ENCODE assay signal across 8 mouse cellular contexts in the genomic region with DNA sequence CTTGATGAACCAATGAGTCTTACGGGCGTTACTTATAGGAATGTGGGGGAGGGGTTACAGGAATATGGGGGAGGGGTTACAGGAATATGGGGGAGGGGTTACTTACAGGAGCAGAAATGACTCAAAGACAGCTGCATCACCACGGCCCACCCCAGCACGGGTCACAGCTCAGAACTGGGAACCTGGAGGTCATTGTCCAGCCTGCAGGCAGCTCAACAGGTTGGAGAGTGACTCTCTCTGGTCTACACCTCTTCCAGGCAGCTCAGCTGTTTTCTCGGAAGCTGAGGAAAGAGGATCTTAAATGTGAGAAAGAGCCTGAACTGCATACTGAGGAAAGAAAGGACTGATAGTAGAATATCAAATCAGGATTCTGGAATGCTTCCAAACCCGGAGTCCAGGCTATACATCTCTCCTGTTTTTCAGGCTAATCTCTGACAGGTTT. TPM values are rescaled to one million over a fixed set of nuclear protein-coding genes. Genes with fewer than 3 reads are reported as not detected.
DNase-seq lines count a peak whose midpoint lies in the region; ATAC-seq and TF ChIP-seq lines count a peak whose summit lies in the region.

No protein-coding gene starts in this region.

- no peaks in the 10 kb centered on the region for H3K9me3 ChIP-seq in forebrain, embryonic 14.5 days (replicated peaks; ENCODE audit: control insufficient read depth, low read length)
- H3K9me3 ChIP-seq in kidney, embryonic 15.5 days (replicated peaks), result no peaks in the 10 kb centered on the region
- no peaks in the 10 kb centered on the region for H3K9me3 ChIP-seq in midbrain, embryonic 13.5 days

- H3K27ac ChIP-seq in bone marrow macrophage, adult 2 months (ENCODE audit: insufficient read depth, low read depth, low read length), result no peak overlapping the region
- H3K27ac ChIP-seq in forebrain, embryonic 14.5 days (ENCODE audit: low read depth, low read length), result peak overlapping the region; percentile 82
- H3K27ac ChIP-seq in kidney, embryonic 15.5 days, result peak overlapping the region; percentile 94
- peak overlapping the region; percentile 83 for H3K27ac ChIP-seq in midbrain, embryonic 13.5 days

- peak overlapping the region; percentile 36; the same call in 1 of the 2 replicates for H3K4me3 ChIP-seq in bone marrow macrophage, adult 2 months (ENCODE audit: insufficient read depth, low read length)
- peak overlapping the region; percentile 28 for H3K4me3 ChIP-seq in forebrain, embryonic 14.5 days (ENCODE audit: low read depth, low read length)
- peak overlapping the region; percentile 46 for H3K4me3 ChIP-seq in kidney, embryonic 15.5 days (replicated peaks)
- H3K4me3 ChIP-seq in midbrain, embryonic 13.5 days (replicated peaks), result peak overlapping the region; percentile 42

- ATAC-seq in forebrain, embryonic 14.5 days, result no peak
- ATAC-seq in kidney, embryonic 15.5 days (replicated peaks; ENCODE audit: low FRiP score), result no peak
- ATAC-seq in midbrain, embryonic 13.5 days, result no peak

- intact Hi-C loops in heart, postnatal 25 days (cut with DNase I), result loop anchor here (2.0 to 10.0 kb wide), 2 partner anchors 17 to 173 kb away; partner anchors contain the start of genes Mtmr4, Rad51c and Tex14

- H3K9ac ChIP-seq in forebrain, embryonic 14.5 days (ENCODE audit: low read length), result peak overlapping the region; percentile 64
- peak overlapping the region; percentile 49 for H3K9ac ChIP-seq in kidney, embryonic 15.5 days
- H3K9ac ChIP-seq in midbrain, embryonic 13.5 days (replicated peaks), result peak overlapping the region; percentile 58

- H3K27me3 ChIP-seq in forebrain, embryonic 14.5 days (replicated peaks; ENCODE audit: control insufficient read depth, insufficient read depth, low read length), result no peaks in the 10 kb centered on the region
- H3K27me3 ChIP-seq in kidney, embryonic 15.5 days, result no peaks in the 10 kb centered on the region
- H3K27me3 ChIP-seq in midbrain, embryonic 13.5 days, result no peaks in the 10 kb centered on the region

- no peaks in the 10 kb centered on the region for H3K36me3 ChIP-seq in forebrain, embryonic 14.5 days (ENCODE audit: control insufficient read depth, insufficient read depth, low read length)
- no peaks in the 10 kb centered on the region for H3K36me3 ChIP-seq in kidney, embryonic 15.5 days
- H3K36me3 ChIP-seq in midbrain, embryonic 13.5 days, result no peaks in the 10 kb centered on the region

- 39% methylated on average over 6 of the region's 6 CpGs for WGBS in forebrain, embryonic 14.5 days
- WGBS in kidney, embryonic 15.5 days, result 8% methylated on average over 6 of the region's 6 CpGs
- WGBS in midbrain, embryonic 13.5 days, result 32% methylated on average over 6 of the region's 6 CpGs

- peak overlapping the region; percentile 62 for H3K4me2 ChIP-seq in forebrain, embryonic 14.5 days (ENCODE audit: low read length)
- H3K4me2 ChIP-seq in kidney, embryonic 15.5 days, result peak overlapping the region; percentile 66
- peak overlapping the region; percentile 56 for H3K4me2 ChIP-seq in midbrain, embryonic 13.5 days (replicated peaks)

- TF ChIP-seq CTCF in bone marrow macrophage, adult 2 months (IDR thresholded peaks at IDR 0.05; ENCODE audit: low read depth, low read length), result no peak

- DNase-seq in heart, adult 11 months, result peak; percentile 90
- no peak for DNase-seq in heart, postnatal 25 days (ENCODE audit: low spot score)
- peak; percentile 52 for DNase-seq in forebrain, embryonic 14.5 days (ENCODE audit: low spot score)
- DNase-seq in B cell, adult 2 months, result no peak
- DNase-seq in left cerebral cortex, adult 8-10 months (ENCODE audit: low spot score in 2 of 2), result no peak

- no peak for TF ChIP-seq POLR2A in bone marrow macrophage, adult 2 months (IDR thresholded peaks at IDR 0.05; ENCODE audit: borderline replicate concordance, low read depth, low read length)

- H3K4me1 ChIP-seq in bone marrow macrophage, adult 2 months (ENCODE audit: control insufficient read depth, insufficient read depth, low read length), result peaks cover 2% of the 10 kb centered on the region
- H3K4me1 ChIP-seq in forebrain, embryonic 14.5 days (ENCODE audit: control insufficient read depth, insufficient read depth, low read length), result peaks cover 5% of the 10 kb centered on the region; the same call in 1 of the 2 replicates
- H3K4me1 ChIP-seq in kidney, embryonic 15.5 days, result peaks cover 13% of the 10 kb centered on the region
- peaks cover 11% of the 10 kb centered on the region for H3K4me1 ChIP-seq in midbrain, embryonic 13.5 days (replicated peaks)

RNA-seq across cellular contexts. Expression of gene Tex14, which starts 16.9 kb away (rescaled TPM):
- total RNA-seq in heart, postnatal 25 days (2021), result under 1 TPM; 0.36 to 0.47 TPM
- not detected in 2 replicates for polyA plus RNA-seq in bone marrow macrophage, adult 2 months (2012; ENCODE audit: insufficient read depth, insufficient read length, missing spikeins)
- polyA plus RNA-seq in forebrain, embryonic 14.5 days (2014; fragmentation: Nextera tagmentation; extraction: Ambion mirVana), result 0.21 and 0.24 TPM in 2 replicates
- 0.60 and 0.65 TPM in 2 replicates for polyA plus RNA-seq in kidney, embryonic 15.5 days (2015; fragmentation: Nextera tagmentation; extraction: Ambion mirVana)
- 0.19 and 0.38 TPM in 2 replicates for polyA plus RNA-seq in midbrain, embryonic 13.5 days (2015; fragmentation: Nextera tagmentation; extraction: Ambion mirVana)
- total RNA-seq in left cerebral cortex, adult 8-10 months (2022), result 1 to 10 TPM in 1 of 4 experiments, under 1 TPM in 1, not detected in 2; 0.57 to 1.4 TPM

RNA-seq across cellular contexts. Expression of gene Rad51c, which starts 17.0 kb away (rescaled TPM):
- total RNA-seq in heart, postnatal 25 days (2021), result 1 to 10 TPM; 1.6 to 1.7 TPM
- polyA plus RNA-seq in bone marrow macrophage, adult 2 months (2012; ENCODE audit: insufficient read depth, insufficient read length, missing spikeins), result 3.4 and 3.7 TPM in 2 replicates
- polyA plus RNA-seq in forebrain, embryonic 14.5 days (2014; fragmentation: Nextera tagmentation; extraction: Ambion mirVana), result 4.5 and 8.1 TPM in 2 replicates
- 8.3 and 9.1 TPM in 2 replicates for polyA plus RNA-seq in kidney, embryonic 15.5 days (2015; fragmentation: Nextera tagmentation; extraction: Ambion mirVana)
- 5.9 and 6.3 TPM in 2 replicates for polyA plus RNA-seq in midbrain, embryonic 13.5 days (2015; fragmentation: Nextera tagmentation; extraction: Ambion mirVana)
- 1 to 10 TPM; 2.6 to 4.7 (median 4.0) TPM for total RNA-seq in left cerebral cortex, adult 8-10 months (2022)

Comparison
In these comparisons a context has a peak if more than half of its experiments do, and no peak if none do; other contexts are left out.
1. DNase-seq: peak in heart, adult 11 months (single experiment) and forebrain, embryonic 14.5 days (single experiment); none in heart, postnatal 25 days (single experiment), B cell, adult 2 months (0 of 2) and left cerebral cortex, adult 8-10 months (0 of 2).
2. Peak in every context shown above with its lines, with median percentiles within 50 percentile points of each other: H3K4me3 ChIP-seq, H3K4me2 ChIP-seq and H3K9ac ChIP-seq.